Mouse (Mus musculus): ENCODE results near the gene Parp1. TPM values are rescaled to one million over a fixed set of nuclear protein-coding genes. Genes with fewer than 3 reads are reported as not detected.

Gene Parp1
- polyA plus RNA-seq, 1 experiment, result 58.1 TPM

DNA sequence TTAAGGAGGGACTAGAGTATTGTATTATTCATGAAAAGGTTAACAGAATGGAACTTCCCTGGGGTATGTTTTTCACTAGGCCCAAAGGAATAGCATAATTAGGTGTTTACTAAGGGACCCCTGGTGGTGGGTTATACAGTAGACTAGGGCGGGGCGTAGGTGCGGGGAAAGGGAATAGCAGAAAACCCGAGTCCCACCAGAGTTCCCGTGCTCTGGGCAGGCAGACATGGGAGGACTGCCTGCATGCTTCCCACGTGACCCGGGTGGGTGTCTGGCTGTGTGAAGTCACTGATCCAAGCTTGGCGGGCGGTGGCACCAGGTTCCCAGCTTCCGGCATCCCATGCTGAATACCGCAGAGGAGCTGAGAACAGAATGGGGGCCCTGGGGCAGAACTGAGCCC is 36.1 kb upstream of the Parp1 start:
- H3K4me1 ChIP-seq (ENCODE audit: control insufficient read depth, insufficient read depth, low read length), result peaks cover 7% of the 10 kb centered on the region; the same call in 1 of the 2 replicates
- 93% methylated on average over 11 of the region's 11 CpGs for WGBS
- no peak for DNase-seq

DNA sequence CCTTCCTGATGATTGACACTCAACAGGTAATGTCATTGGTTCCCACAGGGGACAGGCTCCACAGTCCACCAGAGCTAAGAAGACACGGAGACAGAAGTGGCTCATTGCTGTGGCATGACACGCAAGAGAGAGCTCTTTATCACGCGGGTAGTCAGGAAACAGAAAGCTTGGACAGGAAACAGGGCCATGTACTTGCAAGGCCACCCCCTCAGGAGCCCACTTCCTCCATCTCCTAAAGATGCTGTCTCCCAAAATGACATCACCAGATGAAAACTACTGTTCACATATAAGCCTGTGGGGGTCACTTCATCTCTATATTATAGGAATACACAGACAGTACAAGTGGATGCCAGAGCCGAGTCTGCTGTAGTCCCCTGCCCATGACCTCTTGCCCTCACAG is 32.0 kb upstream of the Parp1 start:
- 74% methylated on average over 5 of the region's 5 CpGs for WGBS
- TF ChIP-seq POLR2A (IDR thresholded peaks at IDR 0.05; ENCODE audit: borderline replicate concordance, insufficient read depth, low read length) (no peak), CTCF (IDR thresholded peaks at IDR 0.05; ENCODE audit: borderline replicate concordance, insufficient read depth, low read depth, low read length) (no peak)
- no peak overlapping the region for H3K4me3 ChIP-seq (replicated peaks; ENCODE audit: insufficient read depth, low read depth, low read length)
- no peaks in the 10 kb centered on the region; the same call in 1 of the 2 replicates for H3K27me3 ChIP-seq (ENCODE audit: control insufficient read depth, insufficient read depth, low read length)
- H3K27ac ChIP-seq (ENCODE audit: insufficient read depth, low read length), result no peak overlapping the region
- no peak for DNase-seq
- H3K4me1 ChIP-seq (ENCODE audit: control insufficient read depth, insufficient read depth, low read length), result no peaks in the 10 kb centered on the region

More for the DNA sequence above, 36.1 kb upstream of the Parp1 start:
- TF ChIP-seq CTCF (IDR thresholded peaks at IDR 0.05; ENCODE audit: borderline replicate concordance, insufficient read depth, low read depth, low read length) (no peak), POLR2A (IDR thresholded peaks at IDR 0.05; ENCODE audit: borderline replicate concordance, insufficient read depth, low read length) (no peak)
- no peak overlapping the region for H3K27ac ChIP-seq (ENCODE audit: insufficient read depth, low read length)
- H3K4me3 ChIP-seq (replicated peaks; ENCODE audit: insufficient read depth, low read depth, low read length), result no peak overlapping the region
- no peaks in the 10 kb centered on the region; the same call in 1 of the 2 replicates for H3K27me3 ChIP-seq (ENCODE audit: control insufficient read depth, insufficient read depth, low read length)

DNA sequence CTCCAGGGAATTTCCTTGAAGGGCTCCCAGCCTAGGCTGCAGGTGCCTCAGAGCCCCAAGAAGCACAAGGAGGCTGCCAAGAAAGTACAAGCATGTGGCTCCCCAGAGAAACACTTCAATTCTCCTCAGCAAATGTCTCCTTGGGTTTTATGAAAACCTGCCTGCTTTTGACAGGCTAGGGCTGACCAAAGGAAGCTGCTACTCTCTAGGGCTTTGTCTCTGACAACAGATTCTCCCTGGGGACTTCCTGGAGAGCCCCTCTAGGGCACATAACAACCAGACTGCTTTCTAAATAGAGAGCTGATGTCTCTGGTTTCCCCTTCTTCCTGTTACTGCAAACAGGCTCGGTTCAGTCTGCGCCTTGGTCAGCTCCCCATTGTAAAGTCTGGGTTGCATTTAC is 27.5 kb upstream of the Parp1 start:
- 71% methylated on average over 2 of the region's 2 CpGs for WGBS
- H3K4me1 ChIP-seq (ENCODE audit: control insufficient read depth, insufficient read depth, low read length), result no peaks in the 10 kb centered on the region
- no peak for DNase-seq
- TF ChIP-seq CTCF (IDR thresholded peaks at IDR 0.05; ENCODE audit: borderline replicate concordance, insufficient read depth, low read depth, low read length) (no peak), POLR2A (IDR thresholded peaks at IDR 0.05; ENCODE audit: borderline replicate concordance, insufficient read depth, low read length) (no peak)
- H3K27ac ChIP-seq (ENCODE audit: insufficient read depth, low read length), result peak overlapping the region; percentile 33; the same call in 1 of the 2 replicates
- H3K27me3 ChIP-seq (ENCODE audit: control insufficient read depth, insufficient read depth, low read length), result no peaks in the 10 kb centered on the region
- no peak overlapping the region for H3K4me3 ChIP-seq (replicated peaks; ENCODE audit: insufficient read depth, low read depth, low read length)

DNA sequence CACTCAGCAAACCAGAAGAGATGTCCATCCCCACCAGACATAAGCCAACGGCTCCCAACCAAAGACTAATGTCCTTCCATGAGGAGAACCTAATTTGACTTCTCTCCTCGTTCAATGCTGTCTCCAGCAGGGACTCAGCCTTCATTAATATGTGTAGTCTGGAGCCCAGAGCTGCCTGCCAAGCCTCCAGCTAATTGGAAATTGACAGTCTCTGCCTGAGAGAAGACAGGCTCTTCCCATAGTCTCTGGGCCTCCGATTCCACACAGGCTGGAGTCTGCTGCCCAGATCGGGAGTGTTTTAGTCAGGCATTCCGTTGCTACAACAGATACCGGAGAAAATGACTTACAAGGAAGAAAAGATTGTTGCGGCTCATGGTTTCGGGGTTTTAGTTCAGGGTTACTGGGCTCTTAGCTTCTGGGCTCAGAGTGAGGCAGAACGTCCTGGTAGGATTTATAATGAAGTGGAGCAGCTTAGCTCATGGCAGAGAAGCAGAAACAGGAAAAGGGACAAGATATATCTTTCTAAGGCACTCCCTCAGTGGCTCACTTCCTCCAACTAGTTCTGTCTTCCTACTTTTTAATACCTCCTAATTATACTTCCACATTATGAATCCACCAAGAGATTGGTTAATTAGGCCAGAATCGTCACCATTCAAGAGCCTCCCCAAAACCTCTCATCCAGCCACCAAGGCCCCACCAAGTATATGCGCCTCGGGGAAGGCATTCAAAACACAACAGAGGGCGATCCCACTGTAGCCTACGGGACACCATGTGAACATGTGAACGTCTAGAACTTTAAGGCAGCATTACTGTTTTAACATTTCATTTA is 26.6 kb upstream of the Parp1 start:
- 70% methylated on average over 15 of the region's 15 CpGs for WGBS
- Histone ChIP-seq H3K4me3 (replicated peaks; ENCODE audit: insufficient read depth, low read depth, low read length) (no peak overlapping the region), H3K27ac (ENCODE audit: insufficient read depth, low read length) (peak overlapping the region; percentile 33; the same call in 1 of the 2 replicates), H3K27me3 (ENCODE audit: control insufficient read depth, insufficient read depth, low read length) (no peaks in the 10 kb centered on the region), H3K4me1 (ENCODE audit: control insufficient read depth, insufficient read depth, low read length) (no peaks in the 10 kb centered on the region)
- TF ChIP-seq POLR2A (IDR thresholded peaks at IDR 0.05; ENCODE audit: borderline replicate concordance, insufficient read depth, low read length) (no peak), CTCF (IDR thresholded peaks at IDR 0.05; ENCODE audit: borderline replicate concordance, insufficient read depth, low read depth, low read length) (no peak)
- DNase-seq, result no peak

DNA sequence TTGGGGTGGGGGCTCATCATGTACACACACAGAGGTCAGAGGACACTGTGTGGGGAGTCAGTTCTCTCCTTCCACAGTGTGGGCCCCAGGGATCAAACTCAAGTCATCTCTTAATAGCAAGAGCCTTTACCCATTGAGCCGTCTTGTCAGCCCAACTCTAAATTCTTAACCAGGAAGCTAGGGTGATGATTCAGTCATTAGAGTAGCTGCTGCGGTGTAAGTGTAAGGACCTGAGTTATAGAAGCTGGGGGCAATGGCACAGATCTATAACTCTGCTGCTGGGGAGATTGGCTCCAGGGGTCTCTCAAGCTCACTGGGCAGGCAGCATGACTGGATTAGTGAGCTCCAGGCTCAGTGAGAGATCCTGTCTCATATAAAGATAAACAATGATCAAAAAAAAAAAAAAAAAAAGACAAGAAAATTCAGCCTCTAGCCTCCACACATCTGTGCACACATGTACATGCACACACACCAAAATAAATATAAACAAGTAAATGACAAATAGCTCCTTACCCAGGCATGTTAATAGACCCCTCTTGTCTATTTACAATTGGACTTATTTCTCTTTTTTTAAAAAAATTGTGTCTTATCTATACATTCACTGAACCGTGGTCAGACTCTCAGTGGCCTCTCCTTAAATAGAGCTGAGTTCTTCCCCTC is 25.9 kb upstream of the Parp1 start:
- no peak overlapping the region for H3K27ac ChIP-seq (ENCODE audit: insufficient read depth, low read length)
- TF ChIP-seq POLR2A (IDR thresholded peaks at IDR 0.05; ENCODE audit: borderline replicate concordance, insufficient read depth, low read length) (no peak), CTCF (IDR thresholded peaks at IDR 0.05; ENCODE audit: borderline replicate concordance, insufficient read depth, low read depth, low read length) (no peak)

DNA sequence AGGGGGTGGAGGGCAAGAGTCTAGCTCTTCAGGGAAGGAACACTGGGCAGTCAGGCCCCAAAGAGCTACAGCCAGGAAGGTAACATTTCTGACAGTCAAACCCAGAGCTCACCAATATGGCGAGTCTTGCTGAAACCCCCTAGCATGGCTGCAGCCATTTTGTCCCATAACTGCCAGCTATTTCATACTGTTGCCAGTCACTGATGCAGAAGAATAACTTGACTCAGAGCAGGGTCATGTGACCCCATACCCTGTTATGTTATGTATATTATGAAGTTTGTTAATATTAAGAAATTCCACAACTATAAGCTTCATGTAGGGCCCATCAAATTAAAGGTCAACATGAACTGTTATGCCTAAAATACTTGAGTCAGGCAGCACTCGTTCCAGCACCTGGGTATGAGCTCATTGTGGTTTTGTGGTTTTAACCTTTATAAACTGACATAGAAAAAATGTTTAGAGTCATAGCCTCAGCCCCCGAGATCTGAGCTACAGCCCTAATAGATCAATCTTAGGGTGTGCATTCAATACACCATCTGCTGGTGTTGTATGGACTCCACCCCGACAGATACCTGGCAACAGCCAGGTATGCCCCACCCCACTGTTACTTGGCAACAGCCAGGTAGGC is 22.7 kb upstream of the Parp1 start:
- WGBS, result 87% methylated on average over 4 of the region's 4 CpGs
- H3K27me3 ChIP-seq (ENCODE audit: control insufficient read depth, insufficient read depth, low read length), result no peaks in the 10 kb centered on the region
- H3K4me3 ChIP-seq (replicated peaks; ENCODE audit: insufficient read depth, low read depth, low read length), result no peak overlapping the region
- no peak overlapping the region for H3K27ac ChIP-seq (ENCODE audit: insufficient read depth, low read length)
- H3K4me1 ChIP-seq (ENCODE audit: control insufficient read depth, insufficient read depth, low read length), result peaks cover 6% of the 10 kb centered on the region
- no peak for DNase-seq
- TF ChIP-seq CTCF (IDR thresholded peaks at IDR 0.05; ENCODE audit: borderline replicate concordance, insufficient read depth, low read depth, low read length) (no peak), POLR2A (IDR thresholded peaks at IDR 0.05; ENCODE audit: borderline replicate concordance, insufficient read depth, low read length) (no peak)

More for the DNA sequence above, 25.9 kb upstream of the Parp1 start:
- no peak overlapping the region for H3K4me3 ChIP-seq (replicated peaks; ENCODE audit: insufficient read depth, low read depth, low read length)
- DNase-seq, result no peak
- H3K27me3 ChIP-seq (ENCODE audit: control insufficient read depth, insufficient read depth, low read length), result no peaks in the 10 kb centered on the region
- WGBS, result 95% methylated on average over 3 of the region's 3 CpGs
- peaks cover 3% of the 10 kb centered on the region; the same call in 1 of the 2 replicates for H3K4me1 ChIP-seq (ENCODE audit: control insufficient read depth, insufficient read depth, low read length)

DNA sequence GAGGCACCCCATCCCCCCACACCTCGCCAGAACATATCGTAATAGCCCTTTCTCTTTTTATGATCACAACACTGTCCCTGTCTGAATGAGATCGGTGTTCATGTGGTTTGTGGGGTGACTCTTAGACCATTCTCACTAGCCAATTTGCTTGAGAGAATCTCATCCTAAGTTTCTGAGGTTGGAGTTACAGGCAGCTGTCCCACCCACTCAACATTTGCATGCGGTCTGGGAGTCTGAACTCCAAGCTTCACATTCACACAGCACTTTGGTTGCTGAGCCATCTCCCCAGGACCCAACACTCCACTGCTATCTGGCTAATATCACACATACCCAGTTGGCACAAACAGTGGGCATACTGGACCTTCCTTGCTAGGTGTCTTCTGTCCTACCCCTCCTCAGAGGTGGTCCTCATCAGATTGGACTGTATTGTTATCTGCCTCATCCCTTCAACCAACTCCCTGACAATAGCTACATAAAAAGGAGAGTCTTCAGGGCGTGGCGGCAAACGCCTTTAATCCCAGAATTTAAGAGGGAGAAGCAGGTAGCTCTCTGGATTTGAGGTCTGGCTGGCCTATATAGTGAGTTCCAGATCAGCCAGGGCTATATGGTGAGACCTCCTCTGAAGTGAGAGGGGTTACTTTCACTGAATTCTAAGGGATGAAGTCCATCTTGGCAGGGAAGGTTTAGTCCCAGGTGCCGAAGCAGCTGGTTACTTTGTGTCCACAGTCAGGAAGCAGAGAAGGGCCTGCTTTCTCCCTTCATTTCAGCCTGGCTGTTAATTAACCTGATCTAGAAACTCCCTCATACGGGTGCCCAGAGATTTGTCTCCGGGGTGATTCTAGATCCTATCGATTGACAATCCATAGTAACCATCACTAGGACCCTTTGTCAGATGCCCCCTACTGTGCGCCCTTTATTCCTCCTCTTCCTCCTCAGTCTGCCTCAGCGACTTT is 21.6 kb upstream of the Parp1 start:
- no peak for DNase-seq
- H3K4me1 ChIP-seq (ENCODE audit: control insufficient read depth, insufficient read depth, low read length), result peaks cover 6% of the 10 kb centered on the region
- H3K27me3 ChIP-seq (ENCODE audit: control insufficient read depth, insufficient read depth, low read length), result no peaks in the 10 kb centered on the region
- no peak overlapping the region for H3K4me3 ChIP-seq (replicated peaks; ENCODE audit: insufficient read depth, low read depth, low read length)
- H3K27ac ChIP-seq (ENCODE audit: insufficient read depth, low read length), result no peak overlapping the region
- WGBS, result 66% methylated on average over 13 of the region's 13 CpGs
- TF ChIP-seq CTCF (IDR thresholded peaks at IDR 0.05; ENCODE audit: borderline replicate concordance, insufficient read depth, low read depth, low read length), result no peak

All from cerebellum, adult 2 months (tissue).